Mouse (Mus musculus): ENCODE measurements around the gene Slc17a7.

- TF ChIP-seq CTCF (IDR thresholded peaks at IDR 0.05; ENCODE audit: low read depth, low read length) (no peak), POLR2A (IDR thresholded peaks at IDR 0.05; ENCODE audit: borderline replicate concordance, low read depth, low read length) (no peak)
Measured at GRCm38 (mm10) chr7:45179469-45179868, 15.7 kb downstream of the Slc17a7 start, which contains the start of gene Gfy.

Data from bone marrow macrophage, adult 2 months (primary cell).